Mouse (Mus musculus) bone marrow, adult 2 months (tissue): ENCODE data around the gene Smtnl1.

ENCODE experiments used
- CTCF ChIP-seq: fragments of 200-500 bp; IDR thresholded peaks from 2 replicates; pipeline ENCODE4 v1.5.1; 2011; ENCODE audit warnings: low read length, control low read depth; ENCODE audit not compliant: control insufficient read depth, insufficient read depth
- POLR2A ChIP-seq: fragments of 200-500 bp; IDR thresholded peaks from 2 replicates; pipeline ENCODE4 v1.6.1; 2011; ENCODE audit warnings: low read depth, mild to moderate bottlenecking, control low read depth, low read length, borderline replicate concordance; ENCODE audit not compliant: control insufficient read depth

DNA sequence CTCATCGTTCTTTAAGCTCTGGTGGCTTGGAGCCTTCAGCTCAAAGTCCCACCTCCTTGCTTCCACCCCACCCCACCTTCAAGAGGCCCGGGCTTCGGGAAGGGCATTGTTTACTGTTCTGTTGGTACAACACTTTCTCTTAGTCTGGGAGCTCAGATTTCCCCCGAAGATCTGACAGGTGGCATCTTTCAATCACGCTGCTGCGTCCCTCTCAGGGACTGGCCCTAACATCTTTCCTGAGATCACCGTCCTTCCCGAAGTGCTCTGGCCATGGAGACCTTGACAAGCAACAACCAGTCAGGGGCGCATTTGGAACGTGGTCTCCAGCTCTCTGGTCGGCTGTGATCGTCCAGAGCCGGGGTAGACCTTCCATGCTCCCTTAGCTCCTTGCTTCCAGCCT is at the start of gene Smtnl1:
- TF ChIP-seq POLR2A: no peak
- no peak for TF ChIP-seq CTCF
